Mouse (Mus musculus): ENCODE data around the gene Ubald2.

DNA sequence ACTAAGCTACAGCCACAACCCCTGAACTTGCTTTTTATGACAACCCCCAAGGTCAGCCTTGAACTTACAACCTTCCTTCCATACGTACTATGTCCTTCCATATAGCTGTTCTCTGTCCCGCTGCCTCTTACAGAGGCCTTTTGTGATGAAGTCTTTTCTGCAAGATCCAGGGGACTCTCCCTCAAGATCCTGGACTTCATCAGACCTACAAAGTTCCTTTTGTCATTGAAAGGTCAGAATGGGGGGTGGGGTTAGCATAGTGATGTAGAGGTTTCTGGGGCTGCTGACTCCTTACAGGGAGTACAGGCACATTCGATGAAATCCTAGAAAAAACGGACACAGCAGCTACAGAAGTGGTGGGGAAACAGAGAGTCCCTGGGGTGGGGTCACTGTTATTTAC is 25.9 kb downstream of the Ubald2 start:
- TF ChIP-seq CTCF (IDR thresholded peaks at IDR 0.05; ENCODE audit: control insufficient read depth, insufficient read depth, insufficient replicate concordance, low read depth, low read length) (no peak), POLR2A (IDR thresholded peaks at IDR 0.05; ENCODE audit: control insufficient read depth, low read depth, low read length) (no peak)
